Mouse (Mus musculus) lung, embryonic 16.5 days (tissue): ENCODE data around the gene Rimbp2. TPM values are rescaled to one million over a fixed set of nuclear protein-coding genes. Genes with fewer than 3 reads are reported as not detected.

Experiments
- ATAC-seq: fragments of 200-750 bp; cut with Nextera tagmentation; 2 replicates; pipeline ENCODE4 v1.8.0; 2017; ENCODE audit warnings: low read depth, mild to moderate bottlenecking, moderate library complexity
- H3K27ac ChIP-seq: fragments of 300-500 bp; sonication (generic); 2 replicates; pipeline ENCODE4 v1.5.1; 2014; ENCODE audit warnings: mild to moderate bottlenecking, control low read depth, low read length
- H3K27me3 ChIP-seq: fragments of 300-500 bp; sonication (generic); 2 replicates; pipeline ENCODE4 v1.6.1; 2014; ENCODE audit warnings: low read depth, low read length, mixed read lengths; ENCODE audit not compliant: control insufficient read depth, insufficient read depth
- H3K36me3 ChIP-seq: fragments of 300-500 bp; sonication (generic); 2 replicates; pipeline ENCODE4 v1.6.1; 2014; ENCODE audit warnings: low read length; ENCODE audit not compliant: control insufficient read depth, insufficient read depth
- H3K4me1 ChIP-seq: fragments of 300-500 bp; sonication (generic); replicated peaks from 2 replicates; pipeline ENCODE4 v1.6.1; 2014; ENCODE audit warnings: low read length, mixed read lengths; ENCODE audit not compliant: control insufficient read depth, insufficient read depth
- H3K4me2 ChIP-seq: fragments of 300-500 bp; sonication (generic); 2 replicates; pipeline ENCODE4 v1.6.1; 2014; ENCODE audit warnings: low read depth, low read length, control low read depth
- H3K4me3 ChIP-seq: fragments of 300-500 bp; sonication (generic); 2 replicates; pipeline ENCODE4 v1.5.1; 2014; ENCODE audit warnings: mild to moderate bottlenecking, low read length, control low read depth
- H3K9ac ChIP-seq: fragments of 300-500 bp; sonication (generic); 2 replicates; pipeline ENCODE4 v1.6.1; 2014; ENCODE audit warnings: low read length, control low read depth
- H3K9me3 ChIP-seq: fragments of 300-500 bp; sonication (generic); 2 replicates; pipeline ENCODE4 v1.6.1; 2016; ENCODE audit warnings: low read length; ENCODE audit not compliant: control insufficient read depth
- WGBS: fragments of 180-500 bp; shearing (Covaris S2); extraction: QIAGEN DNeasy Blood & Tissue Kit; methylation state at CpG from one replicate; pipeline ENCODE4 v1.1.7; 2014; 5-methylcytosine and 5-hydroxymethylcytosine counted together
- polyA plus RNA-seq: library from polyadenylated mRNA; unstranded; fragments of >200 nt; fragmentation: Nextera tagmentation; extraction: Ambion mirVana; gene quantifications from 2 replicates; pipeline ENCODE4 v1.2.1, GENCODE M21; 2015

The Rimbp2 gene
- polyA plus RNA-seq, 1 experiment from 2014 or later: 0.24 TPM

DNA sequence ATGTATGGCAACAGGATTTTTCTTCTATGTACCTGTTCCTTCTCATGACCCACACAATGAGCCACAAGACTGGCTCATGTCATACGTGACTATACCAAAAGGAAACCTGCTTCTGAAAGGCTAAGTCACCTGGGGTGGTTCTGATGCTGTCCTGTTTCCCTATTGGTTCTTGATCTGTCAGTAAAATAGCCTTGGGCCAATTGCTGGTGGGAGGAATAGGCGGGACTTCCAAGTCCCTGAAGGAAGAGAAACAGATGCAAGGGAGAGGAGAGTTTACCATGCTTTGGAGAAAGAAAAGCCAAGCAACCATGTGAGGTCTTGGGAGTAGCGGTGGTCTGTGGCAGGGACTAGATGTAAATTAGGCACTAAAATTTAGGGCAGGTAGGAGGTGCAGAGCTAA lies 81.6 kb downstream of the Rimbp2 start:
- Histone ChIP-seq H3K9me3 (no peaks in the 10 kb centered on the region), H3K9ac (no peak overlapping the region), H3K4me2 (no peak overlapping the region), H3K4me3 (no peak overlapping the region), H3K36me3 (no peaks in the 10 kb centered on the region), H3K4me1 (no peaks in the 10 kb centered on the region), H3K27ac (no peak overlapping the region), H3K27me3 (no peaks in the 10 kb centered on the region)
- WGBS: 59% methylated on average over 3 of the region's 3 CpGs
- ATAC-seq: no peak

DNA sequence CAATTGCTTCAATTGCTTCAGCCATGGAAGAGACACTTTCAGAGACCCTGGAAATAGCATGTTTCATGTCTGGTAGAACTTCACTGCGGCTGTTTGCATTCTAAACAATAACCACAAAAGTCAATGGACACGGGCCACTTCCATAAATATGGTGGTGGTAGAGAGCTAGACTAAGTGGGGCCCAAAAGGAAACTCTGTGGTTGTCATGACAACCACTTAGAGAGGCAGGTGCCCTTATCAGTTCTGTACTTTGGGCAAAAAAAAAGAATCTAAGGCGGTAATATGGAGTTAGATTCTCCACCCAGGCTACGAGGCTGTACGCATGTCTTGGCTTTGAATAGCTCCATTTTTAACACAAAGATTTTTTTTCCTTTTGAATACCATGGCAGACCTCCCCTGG lies 86.5 kb downstream of the Rimbp2 start:
- no peaks in the 10 kb centered on the region for H3K4me1 ChIP-seq
- H3K4me3 ChIP-seq: no peak overlapping the region
- ATAC-seq: no peak
- no peak overlapping the region for H3K27ac ChIP-seq
- no peak overlapping the region for H3K9ac ChIP-seq
- H3K36me3 ChIP-seq: no peaks in the 10 kb centered on the region
- H3K9me3 ChIP-seq: no peaks in the 10 kb centered on the region
- 57% methylated on average over 5 of the region's 5 CpGs for WGBS
- no peak overlapping the region for H3K4me2 ChIP-seq
- no peaks in the 10 kb centered on the region for H3K27me3 ChIP-seq

DNA sequence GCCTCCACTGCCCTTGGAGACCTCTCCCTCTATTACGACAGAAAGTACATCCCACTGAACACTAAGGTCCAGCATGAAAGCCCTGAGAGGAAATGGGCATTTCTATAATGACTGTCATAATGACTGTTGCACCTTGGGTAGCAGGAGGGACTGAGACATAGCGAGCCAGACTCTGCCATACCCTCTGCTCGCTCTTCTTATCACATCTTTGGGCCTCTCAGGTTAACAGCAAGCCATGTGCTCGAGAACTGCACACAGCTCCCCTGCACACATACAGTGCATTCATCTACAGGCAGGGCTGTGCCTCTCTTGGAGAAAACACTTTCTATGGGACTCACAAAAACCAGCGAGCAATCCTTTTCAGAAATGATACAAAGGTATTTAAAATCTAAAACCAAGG lies 87.0 kb downstream of the Rimbp2 start:
- Histone ChIP-seq H3K9me3 (no peaks in the 10 kb centered on the region), H3K9ac (no peak overlapping the region), H3K36me3 (no peaks in the 10 kb centered on the region), H3K27me3 (no peaks in the 10 kb centered on the region), H3K4me1 (no peaks in the 10 kb centered on the region), H3K4me3 (no peak overlapping the region), H3K4me2 (no peak overlapping the region), H3K27ac (no peak overlapping the region)
- ATAC-seq: no peak
- 58% methylated on average over 5 of the region's 5 CpGs for WGBS

DNA sequence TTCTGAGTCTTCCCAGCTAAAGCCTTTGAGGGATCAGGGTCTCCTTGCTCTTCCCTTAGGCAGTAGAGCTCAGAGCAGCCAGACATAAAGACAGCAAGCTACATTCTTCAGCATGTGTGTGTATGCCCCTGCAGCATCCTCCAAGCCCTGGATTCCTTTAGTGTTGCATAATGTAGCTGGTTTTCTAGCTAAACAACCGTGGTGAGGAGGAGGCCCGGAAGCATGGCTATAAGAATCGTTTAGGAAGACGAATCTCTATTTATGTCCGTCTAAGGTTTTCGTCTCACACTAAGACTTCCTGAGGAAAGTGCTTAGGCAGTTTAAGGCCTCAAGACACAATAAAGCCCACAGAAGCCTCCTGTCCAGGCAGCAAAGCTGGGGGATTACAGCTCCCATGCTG lies 89.8 kb downstream of the Rimbp2 start:
- Histone ChIP-seq H3K4me3 (no peak overlapping the region), H3K4me1 (no peaks in the 10 kb centered on the region), H3K9me3 (no peaks in the 10 kb centered on the region), H3K9ac (no peak overlapping the region), H3K27me3 (no peaks in the 10 kb centered on the region), H3K27ac (no peak overlapping the region), H3K36me3 (no peaks in the 10 kb centered on the region), H3K4me2 (no peak overlapping the region)
- no peak for ATAC-seq
- 32% methylated on average over 6 of the region's 6 CpGs for WGBS

DNA sequence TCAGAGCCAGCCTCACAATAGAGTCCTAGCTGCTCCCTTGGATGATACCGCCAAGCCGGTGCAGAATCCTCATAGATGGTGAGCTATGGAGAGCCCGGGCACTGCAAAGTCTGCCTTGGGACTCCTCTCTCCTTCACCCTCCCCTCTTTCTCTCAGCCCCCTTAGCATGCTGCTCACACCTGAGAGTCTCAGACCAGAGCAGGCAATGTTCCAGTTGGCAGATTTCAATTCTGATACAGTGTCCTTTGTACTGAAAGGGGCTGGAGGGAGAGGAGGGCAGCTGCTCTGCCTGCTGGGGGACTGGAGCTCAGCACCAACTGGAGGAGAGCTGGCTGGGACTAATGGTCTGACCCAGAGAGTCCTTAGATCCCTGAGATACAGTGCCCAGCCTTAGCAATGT lies 92.4 kb downstream of the Rimbp2 start:
- Histone ChIP-seq H3K4me2 (no peak overlapping the region), H3K9ac (no peak overlapping the region), H3K36me3 (no peaks in the 10 kb centered on the region), H3K9me3 (no peaks in the 10 kb centered on the region), H3K27me3 (no peaks in the 10 kb centered on the region), H3K4me1 (no peaks in the 10 kb centered on the region), H3K4me3 (no peak overlapping the region), H3K27ac (no peak overlapping the region)
- WGBS: 95% methylated on average over 3 of the region's 3 CpGs
- ATAC-seq: no peak

DNA sequence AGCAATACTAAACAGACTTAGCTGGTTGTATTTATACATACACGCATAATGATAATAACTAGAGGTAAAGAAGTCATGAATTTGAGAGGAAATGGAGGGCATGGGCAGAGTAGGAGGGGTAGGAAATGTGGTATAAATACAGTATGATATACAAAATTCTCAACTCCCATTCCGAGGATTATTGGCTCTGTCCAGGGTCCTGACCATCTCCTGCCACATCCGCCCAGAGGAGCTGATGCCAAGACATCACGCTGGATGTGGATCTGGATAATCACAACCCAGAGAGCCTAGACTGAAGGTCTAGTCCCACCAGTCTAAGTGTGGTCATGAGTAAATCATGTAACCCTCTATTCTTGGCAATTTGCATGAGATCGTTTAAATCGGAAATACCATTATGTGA lies 100.5 kb downstream of the Rimbp2 start:
- Histone ChIP-seq H3K27ac (no peak overlapping the region), H3K9me3 (no peaks in the 10 kb centered on the region), H3K36me3 (no peaks in the 10 kb centered on the region), H3K9ac (no peak overlapping the region), H3K4me2 (no peak overlapping the region), H3K27me3 (no peaks in the 10 kb centered on the region), H3K4me3 (no peak overlapping the region), H3K4me1 (no peaks in the 10 kb centered on the region)
- no peak for ATAC-seq
- WGBS: 50% methylated on average over 6 of the region's 6 CpGs

DNA sequence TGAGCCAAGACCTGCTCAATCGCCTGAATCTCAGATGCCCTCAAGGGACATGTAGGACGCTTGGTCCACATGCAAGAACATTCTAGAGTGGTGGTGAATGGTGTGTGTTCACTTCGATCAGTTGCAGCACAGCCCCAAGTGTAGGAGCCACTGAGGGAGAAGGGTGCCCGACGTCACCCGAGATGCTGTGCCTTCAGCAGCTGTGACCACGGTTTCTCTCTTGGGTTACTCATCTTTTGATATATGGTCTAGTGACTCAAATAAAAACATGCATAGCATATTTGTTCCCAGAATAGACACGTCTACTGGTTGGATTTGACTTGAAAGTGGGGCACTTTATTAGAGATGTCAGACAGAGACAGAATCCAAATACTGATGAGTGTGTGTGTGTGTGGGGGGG lies 105.5 kb downstream of the Rimbp2 start:
- no peak for ATAC-seq
- Histone ChIP-seq H3K36me3 (no peaks in the 10 kb centered on the region), H3K4me2 (no peak overlapping the region), H3K9ac (no peak overlapping the region), H3K4me3 (no peak overlapping the region), H3K4me1 (no peaks in the 10 kb centered on the region), H3K27ac (no peak overlapping the region), H3K9me3 (no peaks in the 10 kb centered on the region; the same call in 1 of the 2 replicates), H3K27me3 (no peaks in the 10 kb centered on the region)
- 79% methylated on average over 8 of the region's 8 CpGs for WGBS

DNA sequence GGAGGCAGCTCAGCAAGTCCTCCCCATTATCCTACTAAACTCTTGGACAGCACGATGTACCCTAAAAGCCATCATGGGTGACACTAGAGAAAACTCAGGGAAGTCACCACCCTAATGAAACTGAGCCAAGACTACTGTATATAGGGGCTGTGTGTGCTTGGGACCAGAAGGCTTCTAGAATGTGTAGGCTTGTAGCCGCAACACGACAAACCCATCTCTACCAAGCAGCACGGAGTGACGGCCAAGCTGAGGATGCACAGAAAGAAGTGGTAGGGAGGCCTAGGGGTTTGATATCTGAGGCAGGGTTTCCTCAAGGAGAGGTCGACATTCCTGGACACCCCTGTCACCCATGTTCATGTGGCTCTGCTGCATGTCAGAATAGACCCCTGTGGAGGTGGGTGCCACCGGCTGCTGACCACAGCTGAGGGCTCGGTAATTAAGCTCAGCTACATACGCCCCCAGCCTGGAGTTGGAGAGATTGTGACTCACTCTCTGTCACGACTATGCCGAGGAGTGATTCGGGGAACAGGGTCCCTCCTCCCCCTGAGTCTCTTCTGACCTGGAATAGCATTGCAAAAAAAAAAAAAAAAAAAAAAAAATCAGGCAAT lies 106.7 kb downstream of the Rimbp2 start:
- ATAC-seq: no peak
- H3K9me3 ChIP-seq: no peaks in the 10 kb centered on the region; the same call in 1 of the 2 replicates
- H3K4me2 ChIP-seq: no peak overlapping the region
- H3K9ac ChIP-seq: no peak overlapping the region
- H3K4me3 ChIP-seq: no peak overlapping the region
- no peaks in the 10 kb centered on the region for H3K4me1 ChIP-seq
- no peak overlapping the region for H3K27ac ChIP-seq
- WGBS: 81% methylated on average over 12 of the region's 12 CpGs
- H3K27me3 ChIP-seq: no peaks in the 10 kb centered on the region
- no peaks in the 10 kb centered on the region for H3K36me3 ChIP-seq

DNA sequence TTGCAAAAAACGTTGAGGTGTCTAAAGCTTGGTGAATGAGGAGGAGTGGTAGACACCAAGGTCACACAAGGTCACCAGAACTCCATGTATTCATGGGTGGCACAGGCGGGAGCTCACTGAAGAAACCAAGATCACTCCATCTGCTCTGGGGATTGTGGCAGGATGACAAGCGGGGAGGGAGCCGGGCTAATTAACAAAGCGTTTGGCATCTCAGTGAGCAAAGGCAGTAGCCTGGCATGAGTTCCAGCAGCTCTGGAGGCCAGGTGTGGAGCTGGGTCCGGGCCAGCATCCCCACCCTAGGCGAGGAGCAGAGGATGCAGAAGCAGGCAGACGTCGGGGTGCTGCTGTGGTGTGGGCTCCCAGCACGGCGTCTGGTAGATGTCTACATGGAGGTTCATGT lies 108.3 kb downstream of the Rimbp2 start:
- Histone ChIP-seq H3K4me3 (no peak overlapping the region), H3K4me2 (no peak overlapping the region), H3K9me3 (no peaks in the 10 kb centered on the region; the same call in 1 of the 2 replicates), H3K9ac (no peak overlapping the region), H3K27ac (no peak overlapping the region), H3K4me1 (no peaks in the 10 kb centered on the region), H3K27me3 (no peaks in the 10 kb centered on the region), H3K36me3 (no peaks in the 10 kb centered on the region)
- ATAC-seq: no peak
- 82% methylated on average over 11 of the region's 11 CpGs for WGBS

DNA sequence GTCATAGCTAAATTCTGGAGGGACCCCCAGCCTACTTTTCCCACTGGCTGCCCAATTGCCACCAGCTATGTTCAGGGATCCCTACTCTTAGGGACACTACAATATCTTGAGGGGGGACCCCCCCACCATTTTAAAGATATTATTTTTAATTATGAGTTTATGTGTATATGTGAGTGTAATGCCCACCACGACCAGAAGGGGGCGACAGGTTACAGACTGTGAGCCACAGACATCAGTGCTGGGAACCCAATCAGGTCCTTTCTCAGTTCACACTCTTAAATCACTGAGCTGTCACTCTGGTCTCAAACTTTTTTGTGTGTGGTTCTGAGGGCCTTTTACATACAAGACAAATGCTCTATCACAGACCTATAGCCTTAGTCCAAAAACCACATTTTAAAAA lies 109.3 kb downstream of the Rimbp2 start:
- Histone ChIP-seq H3K9me3 (no peaks in the 10 kb centered on the region; the same call in 1 of the 2 replicates), H3K36me3 (no peaks in the 10 kb centered on the region), H3K27ac (no peak overlapping the region), H3K9ac (no peak overlapping the region), H3K4me3 (no peak overlapping the region), H3K4me2 (no peak overlapping the region), H3K27me3 (no peaks in the 10 kb centered on the region), H3K4me1 (no peaks in the 10 kb centered on the region)
- 43% methylated on average over 2 of the region's 2 CpGs for WGBS
- no peak for ATAC-seq
